Mouse (Mus musculus): ENCODE results near the gene Uggt2. TPM values are rescaled to one million over a fixed set of nuclear protein-coding genes. Genes with fewer than 3 reads are reported as not detected.

Gene Uggt2
- polyA plus RNA-seq, 1 experiment from 2014 or later = 27.9 TPM

DNA sequence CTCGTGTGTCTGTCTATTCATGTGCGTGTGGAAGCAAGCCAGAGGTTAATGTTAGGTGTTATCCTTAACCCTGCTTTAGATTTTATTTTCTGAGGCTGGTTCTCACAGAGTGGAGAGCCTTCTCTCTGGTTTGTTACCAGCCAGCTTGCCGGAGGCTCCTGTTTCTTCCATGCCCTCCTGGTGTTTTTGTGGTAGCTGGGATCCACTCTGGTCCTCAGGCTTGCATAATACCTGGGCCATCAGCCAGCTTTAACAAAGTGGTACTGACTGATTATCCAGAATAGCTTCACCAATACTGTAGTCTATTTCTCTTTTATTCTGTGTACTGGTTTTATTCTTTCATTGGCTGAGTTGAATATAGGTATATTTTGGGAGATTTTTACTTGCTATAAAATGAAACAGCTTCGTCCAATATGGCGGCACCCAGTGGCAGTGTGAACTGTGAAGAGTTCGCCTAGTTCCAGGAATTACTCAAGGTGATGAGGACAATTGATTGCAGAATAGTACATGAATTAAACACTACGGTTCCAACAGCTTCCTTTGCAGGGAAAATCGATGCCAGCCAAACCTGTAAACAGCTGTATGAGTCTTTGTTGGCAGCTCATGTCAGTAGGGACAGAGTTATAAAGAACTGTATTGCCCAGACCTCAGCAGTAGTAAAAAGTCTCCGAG, 147.2 kb downstream of the Uggt2 start:
- H3K4me2 ChIP-seq (ENCODE audit: low read length) = no peak overlapping the region
- 93% methylated on average over 9 of the region's 9 CpGs for WGBS
- no peak for DNase-seq
- no peak overlapping the region for H3K4me3 ChIP-seq (replicated peaks; ENCODE audit: low read depth, low read length)
- no peaks in the 10 kb centered on the region for H3K4me1 ChIP-seq (ENCODE audit: control insufficient read depth, insufficient read depth, low read length)
- H3K27ac ChIP-seq (replicated peaks; ENCODE audit: low read depth, low read length) = no peak overlapping the region
- H3K36me3 ChIP-seq (ENCODE audit: control insufficient read depth, insufficient read depth, low read length) = peaks cover 17% of the 10 kb centered on the region; the same call in 1 of the 2 replicates
- no peak for ATAC-seq (ENCODE audit: low FRiP score, low TSS enrichment)
- no peaks in the 10 kb centered on the region for H3K27me3 ChIP-seq (ENCODE audit: control insufficient read depth, insufficient read depth, low read length)
- H3K9ac ChIP-seq (replicated peaks; ENCODE audit: low read length) = no peak overlapping the region
- H3K9me3 ChIP-seq (ENCODE audit: control insufficient read depth, low read length) = no peaks in the 10 kb centered on the region

- peaks cover 5% of the 10 kb centered on the region; the same call in 1 of the 2 replicates for H3K36me3 ChIP-seq (ENCODE audit: control insufficient read depth, insufficient read depth, low read length)
- H3K4me3 ChIP-seq (replicated peaks; ENCODE audit: low read depth, low read length) = no peak overlapping the region
- H3K9me3 ChIP-seq (ENCODE audit: control insufficient read depth, low read length) = no peaks in the 10 kb centered on the region
- WGBS = 96% methylated on average over 1 of the region's 1 CpGs
- no peak overlapping the region for H3K27ac ChIP-seq (replicated peaks; ENCODE audit: low read depth, low read length)
- H3K9ac ChIP-seq (replicated peaks; ENCODE audit: low read length) = no peak overlapping the region
- H3K4me2 ChIP-seq (ENCODE audit: low read length) = no peak overlapping the region
- ATAC-seq (ENCODE audit: low FRiP score, low TSS enrichment) (no peak), DNase-seq (no peak)
- no peaks in the 10 kb centered on the region for H3K27me3 ChIP-seq (ENCODE audit: control insufficient read depth, insufficient read depth, low read length)
- no peaks in the 10 kb centered on the region for H3K4me1 ChIP-seq (ENCODE audit: control insufficient read depth, insufficient read depth, low read length)
These were observed 150.4 kb downstream of the Uggt2 start for GRCm38 (mm10) chr14:118948841-118949240.

DNA sequence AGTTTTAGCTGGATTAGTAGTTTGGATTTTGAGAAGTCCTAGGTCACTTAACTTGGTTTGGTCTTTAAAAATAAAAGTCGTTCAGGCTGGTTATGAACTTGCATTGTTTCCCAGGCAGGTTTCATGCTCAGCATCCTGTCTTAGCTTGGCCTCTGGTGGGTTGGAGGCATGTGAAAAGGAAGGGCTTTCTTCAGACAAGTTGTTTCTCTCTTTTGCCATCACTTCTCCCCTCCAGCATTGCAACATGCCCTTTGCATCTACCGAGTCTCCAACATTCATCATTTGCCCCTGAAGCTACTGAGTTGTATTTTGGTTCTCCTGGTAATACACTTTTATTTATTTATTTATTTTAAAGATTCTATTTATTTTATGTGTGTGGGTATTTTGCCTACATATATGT, 154.5 kb downstream of the Uggt2 start:
- WGBS = 92% methylated on average over 2 of the region's 2 CpGs
- Histone ChIP-seq H3K36me3 (ENCODE audit: control insufficient read depth, insufficient read depth, low read length) (no peaks in the 10 kb centered on the region), H3K4me1 (ENCODE audit: control insufficient read depth, insufficient read depth, low read length) (no peaks in the 10 kb centered on the region), H3K27me3 (ENCODE audit: control insufficient read depth, insufficient read depth, low read length) (no peaks in the 10 kb centered on the region), H3K4me2 (ENCODE audit: low read length) (no peak overlapping the region), H3K9me3 (ENCODE audit: control insufficient read depth, low read length) (no peaks in the 10 kb centered on the region), H3K27ac (replicated peaks; ENCODE audit: low read depth, low read length) (no peak overlapping the region), H3K4me3 (replicated peaks; ENCODE audit: low read depth, low read length) (no peak overlapping the region), H3K9ac (replicated peaks; ENCODE audit: low read length) (no peak overlapping the region)
- ATAC-seq (ENCODE audit: low FRiP score, low TSS enrichment) (no peak), DNase-seq (no peak)

DNA sequence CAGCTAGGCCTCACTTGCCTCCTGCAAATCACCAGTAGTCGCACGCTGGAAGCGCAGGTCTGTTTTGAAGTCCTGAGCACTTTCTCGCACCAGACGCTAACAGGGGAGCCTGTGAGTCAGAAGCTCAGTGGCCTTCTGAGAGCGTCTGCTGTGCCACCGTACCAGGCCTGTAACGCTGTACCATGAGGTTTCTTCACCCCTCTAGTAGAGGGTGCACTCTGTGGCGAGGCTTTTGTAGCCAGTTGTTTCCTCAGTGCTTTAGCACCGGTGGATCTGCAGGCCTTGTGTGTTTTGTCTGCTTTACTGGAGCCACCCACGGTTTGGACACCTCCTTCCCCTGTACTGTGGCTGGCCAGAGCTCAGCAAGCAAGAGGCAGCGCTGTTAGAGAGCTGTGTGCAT, 157.2 kb downstream of the Uggt2 start:
- no peak for ATAC-seq (ENCODE audit: low FRiP score, low TSS enrichment)
- DNase-seq = no peak
- Histone ChIP-seq H3K4me2 (ENCODE audit: low read length) (no peak overlapping the region), H3K36me3 (ENCODE audit: control insufficient read depth, insufficient read depth, low read length) (no peaks in the 10 kb centered on the region), H3K27me3 (ENCODE audit: control insufficient read depth, insufficient read depth, low read length) (no peaks in the 10 kb centered on the region), H3K9ac (replicated peaks; ENCODE audit: low read length) (no peak overlapping the region; the same call in 1 of the 2 replicates), H3K4me1 (ENCODE audit: control insufficient read depth, insufficient read depth, low read length) (peaks cover 11% of the 10 kb centered on the region), H3K27ac (replicated peaks; ENCODE audit: low read depth, low read length) (no peak overlapping the region), H3K4me3 (replicated peaks; ENCODE audit: low read depth, low read length) (no peak overlapping the region), H3K9me3 (ENCODE audit: control insufficient read depth, low read length) (no peaks in the 10 kb centered on the region)
- 36% methylated on average over 12 of the region's 12 CpGs for WGBS

GRCm38 (mm10) chr14:118940796-118941495, 158.3 kb downstream of the Uggt2 start:
- no peaks in the 10 kb centered on the region for H3K27me3 ChIP-seq (ENCODE audit: control insufficient read depth, insufficient read depth, low read length)
- DNase-seq (no peak), ATAC-seq (ENCODE audit: low FRiP score, low TSS enrichment) (no peak)
- no peaks in the 10 kb centered on the region for H3K36me3 ChIP-seq (ENCODE audit: control insufficient read depth, insufficient read depth, low read length)
- H3K27ac ChIP-seq (replicated peaks; ENCODE audit: low read depth, low read length) = no peak overlapping the region
- H3K4me2 ChIP-seq (ENCODE audit: low read length) = no peak overlapping the region
- no peak overlapping the region for H3K9ac ChIP-seq (replicated peaks; ENCODE audit: low read length)
- WGBS = 77% methylated on average over 4 of the region's 4 CpGs
- peaks cover 16% of the 10 kb centered on the region for H3K4me1 ChIP-seq (ENCODE audit: control insufficient read depth, insufficient read depth, low read length)
- no peak overlapping the region for H3K4me3 ChIP-seq (replicated peaks; ENCODE audit: low read depth, low read length)
- H3K9me3 ChIP-seq (ENCODE audit: control insufficient read depth, low read length) = no peaks in the 10 kb centered on the region

- Histone ChIP-seq H3K4me3 (replicated peaks; ENCODE audit: low read depth, low read length) (peak overlapping the region; percentile 99), H3K27me3 (ENCODE audit: control insufficient read depth, insufficient read depth, low read length) (no peaks in the 10 kb centered on the region), H3K4me1 (ENCODE audit: control insufficient read depth, insufficient read depth, low read length) (peaks cover 16% of the 10 kb centered on the region), H3K9me3 (ENCODE audit: control insufficient read depth, low read length) (no peaks in the 10 kb centered on the region), H3K4me2 (ENCODE audit: low read length) (peak overlapping the region; percentile 73), H3K36me3 (ENCODE audit: control insufficient read depth, insufficient read depth, low read length) (no peaks in the 10 kb centered on the region), H3K9ac (replicated peaks; ENCODE audit: low read length) (peak overlapping the region; percentile 97; the same call in 1 of the 2 replicates), H3K27ac (replicated peaks; ENCODE audit: low read depth, low read length) (0 out of 2 replicates have a peak overlapping the region, but pooled peaks have one; percentile 84)
- no peak for ATAC-seq (ENCODE audit: low FRiP score, low TSS enrichment)
- DNase-seq = no peak
- WGBS = 1% methylated on average over 7 of the region's 7 CpGs
These were observed 160.7 kb downstream of the Uggt2 start for GRCm38 (mm10) chr14:118938551-118938950.

DNA sequence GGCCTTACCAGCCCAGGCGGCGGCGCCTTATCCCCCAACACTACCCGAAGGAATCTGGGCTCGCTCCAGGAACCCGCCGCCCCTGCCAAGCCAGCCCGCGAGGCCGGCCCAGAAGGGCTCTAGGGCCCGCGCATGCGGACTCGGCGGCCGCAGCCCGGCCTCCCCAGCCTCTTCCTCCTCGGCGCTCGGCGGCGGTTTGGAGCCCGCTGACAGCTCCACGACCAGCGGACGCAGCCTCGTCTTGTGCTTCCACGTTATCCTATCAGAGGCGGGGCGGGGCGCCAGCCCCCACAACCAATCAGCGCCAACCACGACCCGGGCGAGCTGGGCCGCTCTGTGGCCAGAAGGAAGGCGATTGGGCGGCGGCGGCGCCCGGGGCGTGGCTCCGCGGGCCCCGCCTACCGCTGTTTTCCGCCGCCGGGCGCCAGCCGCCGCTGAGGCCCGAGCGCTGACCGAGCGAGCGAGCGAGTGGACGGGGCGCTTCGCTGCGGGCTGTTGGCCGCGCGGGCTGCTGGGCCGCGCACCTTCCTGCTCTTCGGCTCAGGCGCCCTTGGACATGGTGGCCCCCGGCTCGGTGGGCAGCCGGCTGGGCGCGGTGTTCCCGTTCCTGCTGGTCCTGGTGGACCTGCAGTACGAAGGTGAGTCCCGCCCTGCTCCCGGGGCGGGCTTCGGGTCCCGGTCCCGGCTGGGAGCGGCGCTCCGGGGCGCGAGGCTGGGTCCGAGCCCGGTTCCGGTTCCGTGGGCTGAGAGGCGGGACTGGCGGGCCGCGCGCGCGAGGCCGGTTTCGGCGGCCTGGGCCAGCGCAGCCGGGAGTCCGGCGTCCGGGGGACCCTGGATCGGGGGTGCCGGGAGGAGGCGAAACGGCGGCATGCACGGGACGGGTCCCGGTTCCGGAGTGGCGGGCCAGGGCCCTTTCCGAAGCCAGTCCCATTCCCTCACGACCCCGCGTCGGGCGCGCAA, 161.4 kb downstream of the Uggt2 start, which contains the start of gene Dnajc3:
Gene Dnajc3 (plus strand): TSS at position 444 of the 960 bp plus-strand sequence.
- whole genome bisulfite sequencing = under 1% methylated on average over 123 of the region's 124 CpGs
- peak within 1 kb of the TSS; percentile 99 for H3K4me3 ChIP-seq (replicated peaks; ENCODE audit: low read depth, low read length)
- peak within 1 kb of the TSS; percentile 73 for H3K4me2 ChIP-seq (ENCODE audit: low read length)
- H3K9me3 ChIP-seq (ENCODE audit: control insufficient read depth, low read length) = no peaks in the 10 kb centered on the region
- peaks cover 16% of the 10 kb centered on the region for H3K4me1 ChIP-seq (ENCODE audit: control insufficient read depth, insufficient read depth, low read length)
- peak; percentile 100 for ATAC-seq (ENCODE audit: low FRiP score, low TSS enrichment)
- H3K36me3 ChIP-seq (ENCODE audit: control insufficient read depth, insufficient read depth, low read length) = no peaks in the 10 kb centered on the region
- peak; percentile 99 for DNase-seq
- H3K27ac ChIP-seq (replicated peaks; ENCODE audit: low read depth, low read length) = peak within 1 kb of the TSS; percentile 84
- peak within 1 kb of the TSS; percentile 97 for H3K9ac ChIP-seq (replicated peaks; ENCODE audit: low read length)
- H3K27me3 ChIP-seq (ENCODE audit: control insufficient read depth, insufficient read depth, low read length) = no peaks in the 10 kb centered on the region

DNA sequence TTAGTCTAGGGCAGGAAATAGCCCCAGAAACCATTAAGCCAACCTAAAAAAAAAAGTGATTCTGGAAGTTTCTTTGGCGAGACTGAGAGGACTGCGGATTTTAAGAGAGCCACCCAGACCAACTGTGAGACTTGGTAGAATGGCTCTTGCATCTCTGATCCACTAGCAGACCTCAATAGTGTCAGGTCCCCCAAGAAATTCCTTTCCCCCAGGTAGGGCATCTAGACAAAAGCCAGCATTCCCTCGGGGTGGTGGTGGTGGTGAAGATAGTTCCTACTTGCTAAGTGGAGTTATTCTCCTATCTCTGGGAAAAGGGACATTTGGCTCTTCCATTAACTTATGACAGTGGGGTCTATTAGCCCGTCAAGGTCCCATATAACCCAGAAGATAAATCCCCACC, 162.3 kb downstream of the Uggt2 start:
- Histone ChIP-seq H3K9me3 (ENCODE audit: control insufficient read depth, low read length) (no peaks in the 10 kb centered on the region), H3K4me3 (replicated peaks; ENCODE audit: low read depth, low read length) (peak overlapping the region; percentile 99), H3K27me3 (ENCODE audit: control insufficient read depth, insufficient read depth, low read length) (no peaks in the 10 kb centered on the region), H3K9ac (replicated peaks; ENCODE audit: low read length) (peak overlapping the region; percentile 53), H3K4me1 (ENCODE audit: control insufficient read depth, insufficient read depth, low read length) (peaks cover 16% of the 10 kb centered on the region), H3K4me2 (ENCODE audit: low read length) (peak overlapping the region; percentile 61), H3K36me3 (ENCODE audit: control insufficient read depth, insufficient read depth, low read length) (no peaks in the 10 kb centered on the region), H3K27ac (replicated peaks; ENCODE audit: low read depth, low read length) (peak overlapping the region; percentile 84; the same call in 1 of the 2 replicates)
- ATAC-seq (ENCODE audit: low FRiP score, low TSS enrichment) = no peak
- no peak for DNase-seq
- 39% methylated on average over 4 of the region's 4 CpGs for WGBS

Measured in midbrain, embryonic 14.5 days (tissue).